Mouse (Mus musculus): ENCODE data around the gene Sec14l4.
A peak's percentile ranks its signal among the peaks of the same experiment; 100 is the strongest.

Sec14l4 gene

GRCm38 (mm10) chr11:4031126-4031941, at the start of gene Sec14l4:
Gene Sec14l4 (plus strand): TSS chr11:4031462.
- Histone ChIP-seq H3K4me3 (replicated peaks; ENCODE audit: low read length) (peak within 1 kb of the TSS; percentile 70), H3K4me1 (replicated peaks; ENCODE audit: low read depth, low read length) (peaks cover 50% of the 10 kb centered on the region), H3K27me3 (ENCODE audit: insufficient read depth, low read length) (peaks cover 11% of the 10 kb centered on the region), H3K36me3 (ENCODE audit: insufficient read depth, low read length) (no peaks in the 10 kb centered on the region), H3K9me3 (ENCODE audit: low read length) (no peaks in the 10 kb centered on the region)
- TF ChIP-seq NANOG (IDR thresholded peaks at IDR 0.05; ENCODE audit: borderline replicate concordance, low read length), result no peak
- no peak for TF ChIP-seq CTCF (conservative IDR thresholded peaks at IDR 0.05; ENCODE audit: low read length)
- TF ChIP-seq POU5F1 (IDR thresholded peaks at IDR 0.05; ENCODE audit: borderline replicate concordance, low read length), result no peak

- TF ChIP-seq NANOG (IDR thresholded peaks at IDR 0.05; ENCODE audit: borderline replicate concordance, low read length) (no peak), POU5F1 (IDR thresholded peaks at IDR 0.05; ENCODE audit: borderline replicate concordance, low read length) (no peak), CTCF (conservative IDR thresholded peaks at IDR 0.05; ENCODE audit: low read length) (no peak)
- H3K36me3 ChIP-seq (ENCODE audit: insufficient read depth, low read length), result peaks cover 60% of the 10 kb centered on the region
- H3K27me3 ChIP-seq (ENCODE audit: insufficient read depth, low read length), result peaks cover 15% of the 10 kb centered on the region
- peaks cover 40% of the 10 kb centered on the region for H3K4me1 ChIP-seq (replicated peaks; ENCODE audit: low read depth, low read length)
- H3K4me3 ChIP-seq (replicated peaks; ENCODE audit: low read length), result no peak overlapping the region
- H3K9me3 ChIP-seq (ENCODE audit: low read length), result no peaks in the 10 kb centered on the region
These were observed 49.7 kb upstream of the Sec14l4 start for GRCm38 (mm10) chr11:3981536-3981935.

- H3K9me3 ChIP-seq (ENCODE audit: low read length), result no peaks in the 10 kb centered on the region
- H3K4me3 ChIP-seq (replicated peaks; ENCODE audit: low read length), result peak overlapping the region; percentile 77; the same call in 1 of the 2 replicates
- peaks cover 50% of the 10 kb centered on the region for H3K36me3 ChIP-seq (ENCODE audit: insufficient read depth, low read length)
- TF ChIP-seq CTCF (conservative IDR thresholded peaks at IDR 0.05; ENCODE audit: low read length) (no peak), POU5F1 (IDR thresholded peaks at IDR 0.05; ENCODE audit: borderline replicate concordance, low read length) (no peak), NANOG (IDR thresholded peaks at IDR 0.05; ENCODE audit: borderline replicate concordance, low read length) (no peak)
- H3K4me1 ChIP-seq (replicated peaks; ENCODE audit: low read depth, low read length), result peaks cover 40% of the 10 kb centered on the region
- peaks cover 18% of the 10 kb centered on the region for H3K27me3 ChIP-seq (ENCODE audit: insufficient read depth, low read length)
These were observed 48.7 kb upstream of the Sec14l4 start for GRCm38 (mm10) chr11:3982275-3983209.

- TF ChIP-seq NANOG (IDR thresholded peaks at IDR 0.05; ENCODE audit: borderline replicate concordance, low read length), result no peak
- TF ChIP-seq POU5F1 (IDR thresholded peaks at IDR 0.05; ENCODE audit: borderline replicate concordance, low read length), result no peak
- no peak for TF ChIP-seq CTCF (conservative IDR thresholded peaks at IDR 0.05; ENCODE audit: low read length)
- Histone ChIP-seq H3K4me1 (replicated peaks; ENCODE audit: low read depth, low read length) (peaks cover 40% of the 10 kb centered on the region), H3K36me3 (ENCODE audit: insufficient read depth, low read length) (peaks cover 42% of the 10 kb centered on the region), H3K9me3 (ENCODE audit: low read length) (no peaks in the 10 kb centered on the region), H3K4me3 (replicated peaks; ENCODE audit: low read length) (peak within 1 kb of the TSS; percentile 77), H3K27me3 (ENCODE audit: insufficient read depth, low read length) (peaks cover 18% of the 10 kb centered on the region)
These were observed 47.9 kb upstream of the Sec14l4 start, which contains the start of gene Gal3st1 for GRCm38 (mm10) chr11:3983291-3983862. Gene Gal3st1 (plus strand): TSS chr11:3983636.

GRCm38 (mm10) chr11:3983863-3984745, 47.2 kb upstream of the Sec14l4 start:
- no peaks in the 10 kb centered on the region for H3K9me3 ChIP-seq (ENCODE audit: low read length)
- TF ChIP-seq POU5F1 (IDR thresholded peaks at IDR 0.05; ENCODE audit: borderline replicate concordance, low read length) (no peak), NANOG (IDR thresholded peaks at IDR 0.05; ENCODE audit: borderline replicate concordance, low read length) (no peak), CTCF (conservative IDR thresholded peaks at IDR 0.05; ENCODE audit: low read length) (no peak)
- peak overlapping the region; percentile 77 for H3K4me3 ChIP-seq (replicated peaks; ENCODE audit: low read length)
- H3K36me3 ChIP-seq (ENCODE audit: insufficient read depth, low read length), result peaks cover 35% of the 10 kb centered on the region
- peaks cover 40% of the 10 kb centered on the region for H3K4me1 ChIP-seq (replicated peaks; ENCODE audit: low read depth, low read length)
- H3K27me3 ChIP-seq (ENCODE audit: insufficient read depth, low read length), result peaks cover 18% of the 10 kb centered on the region

GRCm38 (mm10) chr11:3989748-3990147, 41.5 kb upstream of the Sec14l4 start:
- peaks cover 27% of the 10 kb centered on the region for H3K27me3 ChIP-seq (ENCODE audit: insufficient read depth, low read length)
- TF ChIP-seq NANOG (IDR thresholded peaks at IDR 0.05; ENCODE audit: borderline replicate concordance, low read length), result no peak
- TF ChIP-seq CTCF (conservative IDR thresholded peaks at IDR 0.05; ENCODE audit: low read length), result no peak
- no peak for TF ChIP-seq POU5F1 (IDR thresholded peaks at IDR 0.05; ENCODE audit: borderline replicate concordance, low read length)
- H3K4me1 ChIP-seq (replicated peaks; ENCODE audit: low read depth, low read length), result peaks cover 28% of the 10 kb centered on the region
- no peak overlapping the region for H3K4me3 ChIP-seq (replicated peaks; ENCODE audit: low read length)
- no peaks in the 10 kb centered on the region for H3K9me3 ChIP-seq (ENCODE audit: low read length)
- no peaks in the 10 kb centered on the region for H3K36me3 ChIP-seq (ENCODE audit: insufficient read depth, low read length)

GRCm38 (mm10) chr11:3993132-3993531, 38.1 kb upstream of the Sec14l4 start:
- Histone ChIP-seq H3K36me3 (ENCODE audit: insufficient read depth, low read length) (no peaks in the 10 kb centered on the region), H3K4me3 (replicated peaks; ENCODE audit: low read length) (no peak overlapping the region), H3K27me3 (ENCODE audit: insufficient read depth, low read length) (peaks cover 52% of the 10 kb centered on the region), H3K9me3 (ENCODE audit: low read length) (no peaks in the 10 kb centered on the region), H3K4me1 (replicated peaks; ENCODE audit: low read depth, low read length) (peaks cover 26% of the 10 kb centered on the region)
- TF ChIP-seq POU5F1 (IDR thresholded peaks at IDR 0.05; ENCODE audit: borderline replicate concordance, low read length), result no peak
- TF ChIP-seq NANOG (IDR thresholded peaks at IDR 0.05; ENCODE audit: borderline replicate concordance, low read length), result no peak
- no peak for TF ChIP-seq CTCF (conservative IDR thresholded peaks at IDR 0.05; ENCODE audit: low read length)

All from E14TG2a.4 (cell line).